Mouse (Mus musculus): ENCODE data around the gene Prss8. TPM values are rescaled to one million over a fixed set of nuclear protein-coding genes. Genes with fewer than 3 reads are reported as not detected.

The Prss8 gene
- polyA plus RNA-seq, 1 experiment from 2014 or later, result not detected

DNA sequence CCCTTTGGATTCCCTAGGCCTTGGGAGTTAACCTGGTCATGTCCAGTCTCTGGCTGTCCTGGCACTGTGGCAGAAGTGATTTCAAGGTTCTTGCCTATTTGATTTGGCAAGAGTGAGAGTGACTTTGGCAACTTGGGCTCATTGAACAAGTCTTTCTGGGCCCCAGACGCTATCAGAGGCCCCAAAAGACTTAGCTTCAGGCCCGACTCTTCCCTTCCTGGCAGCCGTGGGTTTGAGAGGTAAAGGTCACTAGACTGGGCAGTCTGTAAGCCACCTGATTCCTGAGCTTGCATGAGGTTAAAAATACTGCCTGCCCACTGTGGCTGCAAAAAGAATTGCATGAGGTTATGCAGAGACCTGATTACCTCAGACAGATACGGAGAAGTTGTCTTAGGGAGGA lies 21.2 kb downstream of the Prss8 start:
- Histone ChIP-seq H3K36me3 (ENCODE audit: control insufficient read depth, insufficient read depth, low read length) (peaks cover 40% of the 10 kb centered on the region), H3K9me3 (ENCODE audit: control insufficient read depth, low read length) (no peaks in the 10 kb centered on the region), H3K4me1 (ENCODE audit: control insufficient read depth, insufficient read depth, low read length) (peaks cover 14% of the 10 kb centered on the region), H3K27me3 (ENCODE audit: control insufficient read depth, insufficient read depth, low read length) (no peaks in the 10 kb centered on the region), H3K27ac (replicated peaks; ENCODE audit: low read depth, low read length) (no peak overlapping the region), H3K4me3 (replicated peaks; ENCODE audit: low read depth, low read length) (no peak overlapping the region), H3K9ac (replicated peaks; ENCODE audit: low read length) (no peak overlapping the region), H3K4me2 (ENCODE audit: low read length) (no peak overlapping the region)
- ATAC-seq (ENCODE audit: low FRiP score, low TSS enrichment), result no peak
- no peak for DNase-seq
- 89% methylated on average over 4 of the region's 4 CpGs for WGBS

DNA sequence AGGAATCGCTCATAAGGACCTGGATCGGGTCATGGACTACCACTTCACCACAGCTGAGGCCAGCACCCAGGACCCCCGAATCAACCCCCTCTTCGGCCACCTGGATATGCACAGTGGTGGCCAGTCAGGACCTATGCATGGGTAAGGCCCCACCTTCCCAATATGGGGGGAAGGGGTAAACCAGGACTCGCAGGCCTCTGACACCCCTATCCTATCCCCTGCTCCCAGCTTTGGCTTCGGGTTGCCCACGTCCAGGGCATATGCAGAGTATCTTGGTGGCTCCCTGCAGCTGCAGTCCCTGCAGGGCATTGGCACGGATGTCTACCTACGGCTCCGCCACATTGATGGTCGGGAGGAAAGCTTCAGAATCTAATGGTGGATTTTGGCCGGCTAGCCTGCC lies 22.0 kb downstream of the Prss8 start:
- DNase-seq, result no peak
- Histone ChIP-seq H3K27ac (replicated peaks; ENCODE audit: low read depth, low read length) (no peak overlapping the region), H3K4me1 (ENCODE audit: control insufficient read depth, insufficient read depth, low read length) (peaks cover 10% of the 10 kb centered on the region), H3K27me3 (ENCODE audit: control insufficient read depth, insufficient read depth, low read length) (no peaks in the 10 kb centered on the region), H3K4me3 (replicated peaks; ENCODE audit: low read depth, low read length) (no peak overlapping the region), H3K9me3 (ENCODE audit: control insufficient read depth, low read length) (no peaks in the 10 kb centered on the region), H3K4me2 (ENCODE audit: low read length) (no peak overlapping the region), H3K9ac (replicated peaks; ENCODE audit: low read length) (no peak overlapping the region), H3K36me3 (ENCODE audit: control insufficient read depth, insufficient read depth, low read length) (peaks cover 40% of the 10 kb centered on the region)
- ATAC-seq (ENCODE audit: low FRiP score, low TSS enrichment), result no peak
- 95% methylated on average over 12 of the region's 12 CpGs for WGBS

DNA sequence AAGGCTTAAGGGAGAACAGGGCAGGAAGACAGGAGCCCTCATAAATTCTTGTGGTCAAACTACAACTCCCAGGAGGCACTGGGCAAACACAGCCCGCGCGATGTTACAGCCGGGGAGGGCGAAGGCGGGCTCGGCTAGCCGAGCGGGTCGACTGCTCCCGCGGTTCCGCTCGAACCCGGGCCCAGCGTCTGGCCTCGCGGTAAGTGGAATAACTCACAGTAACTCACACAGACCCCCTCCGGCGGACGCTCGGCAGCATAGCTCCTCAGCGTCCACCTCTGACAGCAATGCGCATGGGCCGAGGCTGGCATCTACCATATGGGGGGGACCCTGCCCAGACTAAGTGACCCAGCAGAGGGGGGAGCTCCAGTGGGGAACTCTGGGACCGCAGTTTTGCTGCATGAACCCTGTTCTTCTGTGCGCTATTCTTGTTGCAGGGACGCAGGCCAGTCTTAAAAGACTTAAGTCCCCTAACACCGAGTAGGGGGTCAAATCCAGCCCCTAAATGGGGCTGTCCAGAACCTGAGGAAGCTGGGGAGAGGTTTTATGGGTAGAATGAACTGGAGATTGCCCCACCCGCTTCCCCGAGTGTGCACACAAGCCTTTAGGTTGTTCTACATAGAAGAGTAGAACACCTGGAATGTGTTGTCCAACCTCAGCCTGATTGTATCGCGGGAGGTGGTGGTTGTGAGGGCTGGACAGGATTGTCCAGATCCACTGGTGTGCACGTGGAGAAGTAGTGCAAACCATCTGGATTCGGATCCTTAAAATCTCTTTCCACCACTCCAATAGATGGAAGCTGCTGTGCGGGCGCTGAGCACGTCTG lies 25.7 kb downstream of the Prss8 start, which contains the start of gene Bckdk:
Gene Bckdk (plus strand): TSS at position 112 of the 826 bp plus-strand sequence.
- 9% methylated on average over 38 of the region's 38 CpGs for WGBS
- H3K9ac ChIP-seq (replicated peaks; ENCODE audit: low read length), result peak within 1 kb of the TSS; percentile 70
- DNase-seq, result peak; percentile 88
- ATAC-seq (ENCODE audit: low FRiP score, low TSS enrichment), result peak; percentile 89
- peaks cover 39% of the 10 kb centered on the region for H3K36me3 ChIP-seq (ENCODE audit: control insufficient read depth, insufficient read depth, low read length)
- H3K27me3 ChIP-seq (ENCODE audit: control insufficient read depth, insufficient read depth, low read length), result no peaks in the 10 kb centered on the region
- H3K4me2 ChIP-seq (ENCODE audit: low read length), result peak within 1 kb of the TSS; percentile 66
- peak within 1 kb of the TSS; percentile 50 for H3K4me3 ChIP-seq (replicated peaks; ENCODE audit: low read depth, low read length)
- peak within 1 kb of the TSS; percentile 75 for H3K27ac ChIP-seq (replicated peaks; ENCODE audit: low read depth, low read length)
- peaks cover 6% of the 10 kb centered on the region; the same call in 1 of the 2 replicates for H3K4me1 ChIP-seq (ENCODE audit: control insufficient read depth, insufficient read depth, low read length)
- H3K9me3 ChIP-seq (ENCODE audit: control insufficient read depth, low read length), result no peaks in the 10 kb centered on the region

DNA sequence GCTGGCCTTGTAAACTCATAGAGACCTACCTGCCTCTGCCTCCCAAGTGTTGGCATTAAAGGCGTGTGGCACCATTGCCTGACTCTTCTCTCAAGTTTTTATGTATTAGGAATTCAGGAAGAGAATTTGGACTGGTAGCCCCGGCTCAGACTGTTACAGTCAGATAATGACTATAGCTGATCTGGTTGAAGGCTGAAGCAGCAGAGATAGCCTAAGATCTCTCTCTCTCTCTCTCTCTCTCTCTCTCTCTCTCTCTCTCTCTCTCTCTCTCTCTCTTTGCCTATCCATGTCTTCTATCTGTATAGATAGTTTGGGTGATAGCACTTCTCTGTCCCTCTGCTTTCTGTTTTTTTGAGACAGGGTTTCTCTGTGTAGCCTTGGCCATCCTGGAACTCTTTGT lies 28.1 kb downstream of the Prss8 start:
- Histone ChIP-seq H3K36me3 (ENCODE audit: control insufficient read depth, insufficient read depth, low read length) (peaks cover 15% of the 10 kb centered on the region), H3K4me2 (ENCODE audit: low read length) (no peak overlapping the region), H3K9me3 (ENCODE audit: control insufficient read depth, low read length) (no peaks in the 10 kb centered on the region), H3K27ac (replicated peaks; ENCODE audit: low read depth, low read length) (no peak overlapping the region), H3K4me1 (ENCODE audit: control insufficient read depth, insufficient read depth, low read length) (peaks cover 6% of the 10 kb centered on the region; the same call in 1 of the 2 replicates), H3K4me3 (replicated peaks; ENCODE audit: low read depth, low read length) (no peak overlapping the region), H3K27me3 (ENCODE audit: control insufficient read depth, insufficient read depth, low read length) (no peaks in the 10 kb centered on the region), H3K9ac (replicated peaks; ENCODE audit: low read length) (no peak overlapping the region)
- DNase-seq (no peak), ATAC-seq (ENCODE audit: low FRiP score, low TSS enrichment) (no peak)
- WGBS, result 73% methylated on average over 2 of the region's 2 CpGs

DNA sequence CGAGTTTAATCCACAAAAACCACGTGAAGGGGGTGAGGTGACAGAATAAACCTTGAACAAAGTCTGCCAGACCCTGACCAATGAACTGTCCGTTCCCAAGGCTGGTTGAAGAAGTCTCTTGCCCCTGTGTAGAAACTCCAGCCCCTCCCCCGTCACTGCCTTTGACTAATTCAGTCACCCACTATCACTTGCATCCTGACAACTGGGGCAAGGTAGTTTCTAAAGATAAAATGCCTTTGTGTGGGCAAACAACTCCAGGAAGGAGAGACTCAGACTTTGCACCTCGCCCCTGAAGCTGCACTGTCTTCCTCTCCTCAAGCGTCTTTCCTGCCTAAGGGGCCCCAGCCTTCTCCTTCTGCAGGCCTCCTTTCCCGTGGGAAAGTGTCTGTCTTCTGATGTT lies 29.9 kb downstream of the Prss8 start:
- Histone ChIP-seq H3K36me3 (ENCODE audit: control insufficient read depth, insufficient read depth, low read length) (no peaks in the 10 kb centered on the region), H3K27me3 (ENCODE audit: control insufficient read depth, insufficient read depth, low read length) (no peaks in the 10 kb centered on the region), H3K4me3 (replicated peaks; ENCODE audit: low read depth, low read length) (no peak overlapping the region), H3K9ac (replicated peaks; ENCODE audit: low read length) (no peak overlapping the region), H3K4me1 (ENCODE audit: control insufficient read depth, insufficient read depth, low read length) (peaks cover 7% of the 10 kb centered on the region; the same call in 1 of the 2 replicates), H3K27ac (replicated peaks; ENCODE audit: low read depth, low read length) (no peak overlapping the region), H3K4me2 (ENCODE audit: low read length) (no peak overlapping the region), H3K9me3 (ENCODE audit: control insufficient read depth, low read length) (no peaks in the 10 kb centered on the region)
- ATAC-seq (ENCODE audit: low FRiP score, low TSS enrichment) (no peak), DNase-seq (no peak)
- 50% methylated on average over 7 of the region's 7 CpGs for WGBS

DNA sequence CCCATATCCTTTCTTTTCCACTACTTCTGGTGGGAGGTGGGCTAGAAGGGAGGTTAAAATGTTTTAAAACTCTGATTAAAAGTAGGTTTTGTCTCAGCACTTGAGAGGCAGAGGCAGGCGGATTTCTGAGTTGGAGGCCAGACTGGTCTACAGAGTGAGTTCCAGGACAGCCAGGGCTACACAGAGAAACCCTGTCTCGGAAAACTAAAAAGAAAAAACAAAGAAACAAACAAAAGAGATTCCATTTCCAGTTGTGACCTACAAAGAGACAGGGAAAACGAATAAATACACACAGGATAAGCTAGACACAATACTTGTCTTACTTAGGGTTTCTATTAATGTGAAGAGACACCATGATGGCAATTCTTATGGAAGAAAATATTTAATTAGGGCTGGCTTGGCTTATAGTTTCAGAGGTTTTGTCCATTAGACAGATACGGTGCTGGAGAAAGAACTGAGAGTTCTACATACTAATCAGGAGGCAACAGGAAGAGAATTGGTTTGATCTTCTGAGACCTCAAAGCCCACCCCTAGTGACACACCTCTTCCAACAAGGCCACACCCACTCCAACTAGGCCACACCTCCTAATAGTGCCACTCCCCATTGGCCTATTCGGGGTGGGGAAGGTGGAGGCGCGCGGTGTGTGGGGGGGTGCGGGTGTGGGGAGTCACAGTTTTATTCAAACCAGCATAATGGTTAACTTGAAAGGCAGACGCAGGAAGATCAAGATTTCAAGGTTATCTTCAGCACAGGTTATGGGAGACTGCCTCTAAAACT lies 31.5 kb downstream of the Prss8 start:
- H3K4me2 ChIP-seq (ENCODE audit: low read length), result no peak overlapping the region
- WGBS, result 43% methylated on average over 10 of the region's 10 CpGs

DNA sequence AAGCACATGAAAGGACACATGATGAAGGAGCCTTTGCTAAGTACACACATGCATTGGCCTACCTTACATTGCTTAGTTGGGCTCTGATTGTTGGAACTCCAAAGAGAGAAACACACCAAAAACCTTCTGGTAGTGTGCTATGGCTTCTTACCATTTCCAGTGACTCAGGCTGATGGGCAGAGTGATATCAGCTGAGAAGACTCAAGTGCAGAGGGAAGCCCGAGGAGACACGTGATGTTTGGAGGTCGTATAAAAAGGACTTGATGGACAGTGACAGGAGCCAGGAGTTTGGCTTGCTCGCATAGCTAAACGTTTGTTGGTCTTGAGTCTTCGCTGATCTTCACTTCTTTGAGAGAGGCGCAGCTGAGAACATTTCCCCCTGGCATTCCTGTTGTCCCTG lies 32.4 kb downstream of the Prss8 start:
- DNase-seq (no peak), ATAC-seq (ENCODE audit: low FRiP score, low TSS enrichment) (no peak)
- 92% methylated on average over 7 of the region's 7 CpGs for WGBS
- peaks cover 3% of the 10 kb centered on the region; the same call in 1 of the 2 replicates for H3K4me1 ChIP-seq (ENCODE audit: control insufficient read depth, insufficient read depth, low read length)
- H3K9me3 ChIP-seq (ENCODE audit: control insufficient read depth, low read length), result no peaks in the 10 kb centered on the region
- H3K4me2 ChIP-seq (ENCODE audit: low read length), result no peak overlapping the region
- H3K36me3 ChIP-seq (ENCODE audit: control insufficient read depth, insufficient read depth, low read length), result peaks cover 10% of the 10 kb centered on the region; the same call in 1 of the 2 replicates
- H3K4me3 ChIP-seq (replicated peaks; ENCODE audit: low read depth, low read length), result no peak overlapping the region
- H3K9ac ChIP-seq (replicated peaks; ENCODE audit: low read length), result no peak overlapping the region
- H3K27me3 ChIP-seq (ENCODE audit: control insufficient read depth, insufficient read depth, low read length), result no peaks in the 10 kb centered on the region
- H3K27ac ChIP-seq (replicated peaks; ENCODE audit: low read depth, low read length), result no peak overlapping the region

More for the DNA sequence above, 31.5 kb downstream of the Prss8 start:
- no peak for ATAC-seq (ENCODE audit: low FRiP score, low TSS enrichment)
- no peaks in the 10 kb centered on the region for H3K9me3 ChIP-seq (ENCODE audit: control insufficient read depth, low read length)
- H3K9ac ChIP-seq (replicated peaks; ENCODE audit: low read length), result no peak overlapping the region
- H3K27me3 ChIP-seq (ENCODE audit: control insufficient read depth, insufficient read depth, low read length), result no peaks in the 10 kb centered on the region
- H3K4me3 ChIP-seq (replicated peaks; ENCODE audit: low read depth, low read length), result no peak overlapping the region
- peaks cover 4% of the 10 kb centered on the region; the same call in 1 of the 2 replicates for H3K36me3 ChIP-seq (ENCODE audit: control insufficient read depth, insufficient read depth, low read length)
- no peak overlapping the region for H3K27ac ChIP-seq (replicated peaks; ENCODE audit: low read depth, low read length)
- no peak for DNase-seq
- peaks cover 3% of the 10 kb centered on the region; the same call in 1 of the 2 replicates for H3K4me1 ChIP-seq (ENCODE audit: control insufficient read depth, insufficient read depth, low read length)

DNA sequence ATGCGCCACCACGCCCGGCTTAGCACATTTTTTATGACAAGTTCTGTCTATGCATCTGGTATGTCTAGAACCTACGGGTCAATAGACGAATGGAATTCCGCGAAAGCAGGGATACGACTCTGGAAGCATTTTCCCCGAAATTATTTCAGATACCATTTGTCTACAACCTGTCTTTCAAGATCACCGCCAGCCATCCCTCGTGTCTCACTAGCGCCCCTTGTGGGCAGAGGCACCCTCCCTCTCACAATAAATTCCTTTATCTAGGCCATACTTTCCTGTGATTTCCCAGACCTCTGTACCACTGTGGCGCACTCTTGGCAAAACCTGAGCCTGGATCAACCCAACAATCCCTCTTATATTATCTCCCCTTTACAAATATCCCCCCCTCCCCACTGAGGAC lies 33.5 kb downstream of the Prss8 start:
- ATAC-seq (ENCODE audit: low FRiP score, low TSS enrichment), result no peak
- Histone ChIP-seq H3K4me3 (replicated peaks; ENCODE audit: low read depth, low read length) (no peak overlapping the region), H3K27ac (replicated peaks; ENCODE audit: low read depth, low read length) (no peak overlapping the region), H3K9me3 (ENCODE audit: control insufficient read depth, low read length) (no peaks in the 10 kb centered on the region), H3K36me3 (ENCODE audit: control insufficient read depth, insufficient read depth, low read length) (peaks cover 11% of the 10 kb centered on the region; the same call in 1 of the 2 replicates), H3K4me1 (ENCODE audit: control insufficient read depth, insufficient read depth, low read length) (peaks cover 3% of the 10 kb centered on the region; the same call in 1 of the 2 replicates), H3K4me2 (ENCODE audit: low read length) (no peak overlapping the region), H3K9ac (replicated peaks; ENCODE audit: low read length) (no peak overlapping the region), H3K27me3 (ENCODE audit: control insufficient read depth, insufficient read depth, low read length) (no peaks in the 10 kb centered on the region)
- DNase-seq, result peak; percentile 64
- 61% methylated on average over 13 of the region's 13 CpGs for WGBS

All from midbrain, embryonic 14.5 days (tissue).